Mouse (Mus musculus) embryonic stem cell, embryonic (primary cell): ENCODE results near the gene Spred3.

ENCODE experiments used
- CTCF ChIA-PET, 4 experiments: fragments of 300-600 bp in 2 of 4; fragments of 350-600 bp in 2 of 4; sonication (Branson Sonifier 250); formaldehyde crosslinking; loops; one replicate each; lab custom pipeline; 2022; ENCODE audit warnings: inconsistent platforms in 2 of 4; lab: Charles Lee
- POLR2A ChIA-PET, 4 experiments: fragments of 300-600 bp in 2 of 4; fragments of 350-600 bp in 2 of 4; sonication (Branson Sonifier 250); formaldehyde crosslinking; loops; one replicate each; lab custom pipeline; 2022; ENCODE audit warnings: antibody characterized with exemption in 4 of 4, inconsistent platforms in 1 of 4; lab: Charles Lee

Spred3 gene

DNA sequence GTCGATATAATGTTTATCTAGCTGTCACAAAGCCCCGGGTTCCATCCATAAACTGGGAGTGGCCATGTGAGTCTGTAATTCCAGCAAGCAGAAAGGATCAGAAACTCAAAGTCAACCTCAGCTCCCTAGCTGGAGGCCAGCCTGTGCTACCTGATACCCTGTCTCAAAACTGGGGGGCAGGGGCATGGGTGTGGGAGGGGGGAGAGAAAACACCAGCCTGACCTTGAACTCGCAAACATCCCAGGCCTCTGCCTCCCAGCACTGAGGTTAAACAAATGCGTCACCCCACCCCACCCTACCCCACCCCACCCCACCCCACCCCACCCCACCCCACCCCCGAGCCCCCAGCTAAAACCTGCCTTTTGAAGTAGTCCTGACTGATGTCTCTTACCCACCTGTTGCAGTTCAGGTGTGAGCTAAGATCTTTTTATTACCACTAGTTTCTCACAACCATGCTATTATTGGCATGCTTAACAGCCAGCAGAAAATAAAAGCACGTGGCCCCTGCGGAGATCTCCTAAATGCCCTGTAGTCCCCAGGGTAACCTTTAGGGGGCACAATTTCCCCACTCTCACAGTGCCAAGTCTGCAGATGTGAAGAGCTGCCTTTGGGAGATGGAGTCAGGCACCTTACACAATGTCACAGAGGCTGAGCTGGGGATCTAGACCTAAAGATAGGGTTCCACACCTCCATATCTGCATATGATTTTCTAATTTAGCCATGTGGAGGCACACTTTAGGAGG, 43.9 kb downstream of the Spred3 start:
- ChIA-PET POLR2A (interaction anchor here in 3 of 4 experiments (0.6 to 3.5 kb wide), 36 partner anchors 9 to 1680 kb away, joined by 3 to 20 read pairs (median 4); partner anchors contain the start of genes Fam98c (in 2 of the 3), Psmd8 (in 2 of the 3), Eif3k (in 1 of the 3) and Ggn (in 1 of the 3)), CTCF (interaction anchor here (0.6 to 2.8 kb wide), 57 partner anchors 9 to 409 kb away, joined by 3 to 25 read pairs (median 4); partner anchors contain the start of genes Fam98c (in 3 of the 4), 2200002D01Rik (in 2 of the 4), Psmd8 (in 2 of the 4) and Rasgrp4 (in 2 of the 4))

DNA sequence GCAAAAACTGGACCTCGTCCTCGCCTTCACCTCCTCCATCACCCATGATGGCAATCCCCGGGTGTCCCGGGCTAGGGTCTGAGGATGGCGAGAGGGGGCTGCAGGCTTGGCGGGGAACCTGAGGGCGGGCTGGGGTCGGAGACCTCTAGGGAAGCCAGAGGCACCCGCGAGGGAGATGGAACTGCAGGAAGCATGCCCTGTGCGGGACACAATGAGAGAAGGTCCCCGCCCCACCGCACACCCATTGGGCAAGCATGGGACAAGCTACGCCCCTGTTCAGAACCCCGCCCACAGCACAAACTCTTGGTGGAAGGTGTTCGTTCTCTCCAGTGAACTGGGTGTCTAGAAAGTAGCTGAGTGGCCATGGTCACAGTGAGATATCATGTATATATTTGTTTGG, 45.2 kb downstream of the Spred3 start, which contains the start of gene Ryr1:
TSS of gene Ryr1 (minus strand) at position 210 of the 400 bp plus-strand sequence.
- ChIA-PET CTCF (interaction anchor here in 3 of 4 experiments (0.5 to 2.8 kb wide), 31 partner anchors 10 to 398 kb away, joined by 3 to 25 read pairs (median 4); partner anchors contain the start of genes Psmd8 (in 2 of the 3), Rasgrp4 (in 2 of the 3), Fam98c (in 1 of the 3) and Ggn (in 1 of the 3)), POLR2A (interaction anchor here in 3 of 4 experiments (0.5 to 3.5 kb wide), 36 partner anchors 10 to 1437 kb away, joined by 3 to 20 read pairs (median 3); partner anchors contain the start of genes Psmd8 (in 2 of the 3), 2200002D01Rik (in 1 of the 3), Ggn (in 1 of the 3) and Rasgrp4 (in 1 of the 3))

DNA sequence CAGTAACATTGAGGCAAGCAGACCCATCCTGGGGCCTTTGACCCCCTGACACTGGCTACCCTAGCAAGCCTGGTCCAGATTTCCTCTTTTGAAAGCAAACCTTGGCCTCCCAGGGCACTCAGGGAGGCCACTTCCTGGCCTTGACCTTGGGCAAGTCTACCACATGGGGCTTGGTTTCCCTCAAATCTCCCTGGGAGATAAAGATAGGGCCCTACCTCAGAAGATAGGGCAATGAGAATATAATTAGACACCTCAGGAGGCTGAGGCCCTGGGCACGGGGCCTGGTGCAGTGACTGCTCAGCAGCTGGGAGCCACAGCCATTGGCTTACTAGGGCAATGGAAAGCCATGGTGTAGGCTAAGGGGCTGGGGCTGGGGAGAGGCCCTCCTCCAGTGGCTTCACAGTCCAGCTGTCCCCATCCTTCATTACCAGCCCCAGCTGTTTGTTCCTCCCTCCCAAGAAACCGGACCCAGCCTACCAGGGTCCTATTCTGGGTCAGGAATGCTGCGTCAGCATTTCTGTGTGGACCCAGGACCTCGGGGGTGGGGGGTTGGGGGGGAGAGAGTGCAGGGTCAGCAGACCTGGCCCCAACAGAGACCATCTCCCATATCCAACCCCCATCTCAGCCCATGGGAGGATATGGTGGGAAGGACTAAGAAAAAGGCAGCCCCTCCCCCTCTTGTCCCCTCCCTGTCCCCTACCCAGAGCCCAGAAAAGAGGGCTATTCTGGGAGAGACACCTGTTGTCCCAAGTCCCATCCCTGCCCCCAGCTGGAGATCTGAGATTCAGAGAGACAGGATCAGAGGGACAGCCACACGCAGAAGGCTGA, 46.5 kb downstream of the Spred3 start:
- POLR2A ChIA-PET: interaction anchor here in 3 of 4 experiments (0.6 to 3.5 kb wide), 12 partner anchors 11 to 351 kb away, joined by 3 to 20 read pairs (median 4); partner anchors contain the start of genes 2200002D01Rik (in 1 of the 3) and Psmd8 (in 1 of the 3)
- CTCF ChIA-PET: interaction anchor here in 3 of 4 experiments (0.5 to 2.1 kb wide), 8 partner anchors 30 to 399 kb away, joined by 3 to 5 read pairs (median 4); no protein-coding TSS in a partner anchor

DNA sequence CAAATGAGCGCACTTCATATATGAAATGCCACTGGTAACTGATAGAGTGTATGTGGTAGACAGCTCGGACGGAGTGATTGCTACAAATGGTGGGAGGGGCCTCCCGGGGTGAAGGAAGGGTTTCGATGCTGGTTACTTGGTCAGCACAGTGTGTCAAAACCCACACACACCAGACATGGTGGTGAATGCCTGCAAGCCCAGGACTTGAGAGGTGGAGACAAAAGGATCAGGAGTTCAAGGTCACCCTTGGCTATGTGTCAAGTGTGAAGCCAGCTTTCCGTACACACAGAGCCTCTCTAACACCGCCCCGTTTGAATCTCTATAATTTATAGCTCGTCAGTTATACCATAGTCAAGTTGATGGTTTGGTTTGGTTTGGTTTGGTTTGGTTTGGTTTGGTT, 47.4 kb downstream of the Spred3 start:
- ChIA-PET CTCF (interaction anchor here (0.5 to 1.1 kb wide), 5 partner anchors 31 to 179 kb away, joined by 3 to 5 read pairs (median 3); no protein-coding TSS in a partner anchor), POLR2A (interaction anchor here in 2 of 4 experiments (0.7 to 1.1 kb wide), 2 partner anchors 36 to 46 kb away, joined by 3 to 4 read pairs; no protein-coding TSS in a partner anchor)

DNA sequence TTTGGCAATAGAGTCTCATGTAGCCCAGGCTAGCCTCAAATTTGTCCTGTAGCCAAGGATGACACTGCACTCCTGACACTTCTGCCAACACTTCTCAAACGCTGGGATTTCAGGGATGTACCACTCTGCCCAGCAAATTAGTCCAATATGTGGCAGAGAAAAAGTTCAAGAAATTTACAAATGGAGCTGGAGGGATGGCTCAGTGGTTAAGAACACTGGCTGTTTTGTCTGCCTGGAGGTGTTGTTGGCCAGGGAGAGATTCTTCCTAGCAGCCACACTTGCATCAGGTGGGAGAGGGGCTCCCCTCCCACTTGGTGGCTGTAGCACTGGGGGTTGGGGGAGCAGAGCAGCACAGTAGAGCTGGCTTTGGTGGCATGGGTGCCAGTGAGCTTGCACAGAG, 50.7 kb downstream of the Spred3 start:
- ChIA-PET POLR2A (interaction anchor here in 2 of 4 experiments (0.6 to 1.3 kb wide), 3 partner anchors 18 to 94 kb away, joined by 3 read pairs; partner anchors contain the start of gene Catsperg1 (in 1 of the 2)), CTCF (interaction anchor here in 2 of 4 experiments (0.7 to 1.0 kb wide), 2 partner anchors 128 to 839 kb away, joined by 3 to 6 read pairs; no protein-coding TSS in a partner anchor)

DNA sequence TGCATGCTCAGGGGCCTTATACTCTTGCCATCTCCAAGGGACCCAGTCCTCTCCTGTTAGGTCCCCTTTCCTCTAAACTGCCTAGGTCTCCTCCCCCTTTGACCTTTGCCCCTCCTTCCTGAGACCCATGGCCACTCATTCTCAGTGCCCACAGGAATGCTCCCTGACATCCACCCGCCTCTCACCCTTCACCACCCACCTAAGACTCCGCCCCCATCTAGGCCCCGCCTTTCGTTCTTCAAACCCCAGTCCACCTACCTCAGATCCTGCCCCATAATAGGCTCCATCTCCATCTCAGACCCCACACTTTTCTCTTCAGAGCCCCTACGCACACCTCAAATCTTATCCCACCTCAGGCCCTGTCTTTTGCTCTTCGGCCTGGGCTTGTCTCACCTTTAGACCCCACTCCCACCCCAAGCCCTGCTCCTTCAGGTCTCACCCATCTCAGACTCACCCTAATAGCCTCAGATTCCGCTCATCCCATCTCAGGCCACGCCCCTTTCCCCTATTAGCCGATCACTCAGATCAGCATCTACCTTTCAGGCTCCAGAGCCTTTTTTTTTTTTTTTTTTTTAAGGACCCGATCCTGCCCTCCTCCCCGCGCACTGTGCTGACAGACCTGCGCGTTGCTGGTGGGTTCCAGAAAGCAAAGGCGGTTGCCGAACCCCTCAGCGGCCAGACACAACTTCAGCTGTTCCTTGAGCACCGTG, 51.9 kb downstream of the Spred3 start:
- POLR2A ChIA-PET: interaction anchor here in 3 of 4 experiments (0.6 to 1.4 kb wide), 4 partner anchors 18 to 54 kb away, joined by 3 read pairs; no protein-coding TSS in a partner anchor
- CTCF ChIA-PET: no interaction called here

DNA sequence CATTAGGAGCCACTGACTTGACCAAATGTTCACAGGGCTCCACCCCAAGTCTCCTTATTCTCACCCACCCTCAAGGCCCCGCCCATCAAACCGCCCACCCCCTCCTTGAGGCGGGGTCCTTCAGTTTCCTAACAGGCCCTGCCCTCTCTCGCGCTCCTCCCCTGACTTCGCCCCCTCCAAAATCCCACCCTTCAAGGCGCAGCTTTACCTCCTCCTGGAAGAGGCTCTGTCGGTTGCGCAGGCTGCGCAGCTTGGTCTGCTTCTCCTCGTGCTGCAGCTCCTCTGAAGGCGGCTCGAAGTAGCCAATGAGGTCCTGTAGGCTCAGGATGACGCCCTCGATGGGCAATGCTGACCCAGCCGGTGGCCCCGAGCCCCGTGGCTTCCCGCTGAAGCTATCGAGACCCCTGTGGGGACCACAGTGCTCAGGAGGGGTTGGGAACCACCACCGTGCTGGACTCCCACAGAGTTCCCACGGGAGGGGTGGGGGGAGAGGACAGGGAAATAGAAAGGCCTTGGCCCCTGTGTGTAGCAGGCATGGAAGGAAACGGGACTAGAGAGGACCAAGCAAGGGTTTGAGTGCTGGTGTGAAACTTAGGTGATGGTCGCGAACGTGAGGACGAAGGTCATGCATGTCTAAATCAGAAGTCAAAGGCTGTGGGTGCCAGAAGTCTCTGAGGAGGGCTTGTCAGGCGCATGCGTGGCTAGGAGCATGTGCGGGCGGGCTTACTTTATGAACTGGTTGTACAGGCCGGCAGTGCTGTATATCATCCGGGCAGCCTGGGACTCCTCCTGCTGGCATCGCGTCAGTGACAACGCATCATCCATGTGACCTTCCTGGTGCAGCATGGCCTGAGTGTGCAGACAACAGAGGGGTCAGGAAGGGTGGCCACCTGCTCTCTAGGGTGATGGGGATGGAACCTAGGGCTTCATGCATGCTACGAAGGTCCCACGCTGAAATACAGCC, 60.9 kb downstream of the Spred3 start:
- POLR2A ChIA-PET: interaction anchor here in 2 of 4 experiments (0.6 to 1.6 kb wide), 7 partner anchors 9 to 299 kb away, joined by 3 to 4 read pairs (median 4); partner anchors contain the start of genes Psmd8 (in 1 of the 2) and Ryr1 (in 1 of the 2)
- CTCF ChIA-PET: interaction anchor here in 2 of 4 experiments (0.6 to 1.4 kb wide), 5 partner anchors 18 to 126 kb away, joined by 3 to 6 read pairs (median 4); partner anchors contain the start of gene Psmd8 (in 1 of the 2)
